Mouse (Mus musculus): ENCODE data around the gene Kif2b. TPM values are rescaled to one million over a fixed set of nuclear protein-coding genes. Genes with fewer than 3 reads are reported as not detected.

Gene Kif2b
- polyA plus RNA-seq (2015; fragmentation: Nextera tagmentation; extraction: Ambion mirVana), result not detected in 2 replicates

GRCm38 (mm10) chr11:91577317-91577716 lies at the start of gene Kif2b:
TSS of gene Kif2b (minus strand) at chr11:91577558.
- H3K9ac ChIP-seq, result no peak within 1 kb of the TSS
- no peak within 1 kb of the TSS for H3K4me2 ChIP-seq
- H3K9me3 ChIP-seq, result no peaks in the 10 kb centered on the region
- no peaks in the 10 kb centered on the region for H3K4me1 ChIP-seq (replicated peaks)
- H3K27ac ChIP-seq (replicated peaks), result no peak within 1 kb of the TSS
- no peak within 1 kb of the TSS for H3K4me3 ChIP-seq
- no peaks in the 10 kb centered on the region for H3K36me3 ChIP-seq
- no peak for ATAC-seq (ENCODE audit: low FRiP score, low read depth)
- H3K27me3 ChIP-seq, result no peaks in the 10 kb centered on the region
- 90% methylated on average over 9 of the region's 9 CpGs for WGBS

- whole genome bisulfite sequencing, result 66% methylated on average over 3 of the region's 3 CpGs
These were observed 15.7 kb upstream of the Kif2b start for GRCm38 (mm10) chr11:91593088-91593487.

GRCm38 (mm10) chr11:91576856-91577255 lies 502 bp downstream of the Kif2b start:
- Histone ChIP-seq H3K27me3 (no peaks in the 10 kb centered on the region), H3K9ac (no peak overlapping the region), H3K4me2 (no peak overlapping the region), H3K4me3 (no peak overlapping the region), H3K36me3 (no peaks in the 10 kb centered on the region), H3K27ac (replicated peaks) (no peak overlapping the region), H3K9me3 (no peaks in the 10 kb centered on the region), H3K4me1 (replicated peaks) (no peaks in the 10 kb centered on the region)
- no peak for ATAC-seq (ENCODE audit: low FRiP score, low read depth)
- WGBS, result 92% methylated on average over 19 of the region's 19 CpGs

More at GRCm38 (mm10) chr11:91593088-91593487, 15.7 kb upstream of the Kif2b start:
- no peak overlapping the region for H3K9ac ChIP-seq
- ATAC-seq (ENCODE audit: low FRiP score, low read depth), result no peak
- H3K27me3 ChIP-seq, result no peaks in the 10 kb centered on the region
- no peaks in the 10 kb centered on the region for H3K36me3 ChIP-seq
- no peaks in the 10 kb centered on the region for H3K9me3 ChIP-seq
- no peaks in the 10 kb centered on the region for H3K4me1 ChIP-seq (replicated peaks)
- no peak overlapping the region for H3K4me3 ChIP-seq
- H3K27ac ChIP-seq (replicated peaks), result no peak overlapping the region
- H3K4me2 ChIP-seq, result no peak overlapping the region

- no peak overlapping the region for H3K27ac ChIP-seq (replicated peaks)
- H3K4me1 ChIP-seq (replicated peaks), result no peaks in the 10 kb centered on the region
- ATAC-seq (ENCODE audit: low FRiP score, low read depth), result no peak
- no peak overlapping the region for H3K4me2 ChIP-seq
- H3K9me3 ChIP-seq, result no peaks in the 10 kb centered on the region
- no peak overlapping the region for H3K9ac ChIP-seq
- H3K4me3 ChIP-seq, result no peak overlapping the region
- H3K36me3 ChIP-seq, result no peaks in the 10 kb centered on the region
- WGBS, result 87% methylated on average over 8 of the region's 8 CpGs
- no peaks in the 10 kb centered on the region for H3K27me3 ChIP-seq
These were observed 2.0 kb downstream of the Kif2b start for GRCm38 (mm10) chr11:91575406-91575805.

- no peak for ATAC-seq (ENCODE audit: low FRiP score, low read depth)
- H3K27ac ChIP-seq (replicated peaks), result no peak overlapping the region
- no peak overlapping the region for H3K9ac ChIP-seq
- no peaks in the 10 kb centered on the region for H3K27me3 ChIP-seq
- no peaks in the 10 kb centered on the region for H3K4me1 ChIP-seq (replicated peaks)
- H3K4me2 ChIP-seq, result no peak overlapping the region
- no peaks in the 10 kb centered on the region for H3K9me3 ChIP-seq
- WGBS, result 79% methylated on average over 3 of the region's 3 CpGs
- no peaks in the 10 kb centered on the region for H3K36me3 ChIP-seq
- no peak overlapping the region for H3K4me3 ChIP-seq
These were observed 2.9 kb downstream of the Kif2b start for GRCm38 (mm10) chr11:91574477-91574876.

GRCm38 (mm10) chr11:91530737-91531136 lies 46.6 kb downstream of the Kif2b start:
- no peaks in the 10 kb centered on the region for H3K9me3 ChIP-seq
- H3K27ac ChIP-seq (replicated peaks), result no peak overlapping the region
- no peaks in the 10 kb centered on the region for H3K36me3 ChIP-seq
- H3K27me3 ChIP-seq, result no peaks in the 10 kb centered on the region
- no peak overlapping the region for H3K4me3 ChIP-seq
- no peaks in the 10 kb centered on the region for H3K4me1 ChIP-seq (replicated peaks)
- no peak for ATAC-seq (ENCODE audit: low FRiP score, low read depth)
- H3K4me2 ChIP-seq, result no peak overlapping the region
- no peak overlapping the region for H3K9ac ChIP-seq
- 67% methylated on average over 4 of the region's 4 CpGs for WGBS

All from hindbrain, embryonic 15.5 days (tissue).